Mouse (Mus musculus) layer of hippocampus, adult 18-20 months (tissue): ENCODE data around the gene Gm10295. TPM values are rescaled to one million over a fixed set of nuclear protein-coding genes. Genes with fewer than 3 reads are reported as not detected.

Source experiments
- DNase-seq, 2 experiments: peaks; one replicate each; pipeline ENCODE4 v3.0.0; 2022; ENCODE audit warnings: low spot score in 2 of 2
- long read RNA-seq: library from polyadenylated mRNA; stranded (forward); transcript quantifications from one replicate; pipeline ENCODE4 v2.0.0, GENCODE M21; 2021
- total RNA-seq, 2 experiments: library from RNA; stranded (reverse); gene quantifications; 2 replicates each; pipeline ENCODE4 v1.2.3; 2021

The Gm10295 gene
- not detected for total RNA-seq
- long read RNA-seq = 0 reads

GRCm38 (mm10) chr7:71351364-71351763, at the start of gene Gm10295:
Gm10295 (minus strand) TSS chr7:71351485.
- DNase-seq = no peak

- DNase-seq = no peak
These were observed 49.7 kb upstream of the Gm10295 start for GRCm38 (mm10) chr7:71401032-71401431.

- no peak for DNase-seq
These were observed 48.8 kb upstream of the Gm10295 start for GRCm38 (mm10) chr7:71399891-71400632.

GRCm38 (mm10) chr7:71398959-71399756, 47.9 kb upstream of the Gm10295 start:
- no peak for DNase-seq

- no peak for DNase-seq
These were observed 47.1 kb upstream of the Gm10295 start for GRCm38 (mm10) chr7:71398389-71398788.

- DNase-seq = no peak
These were observed 41.6 kb upstream of the Gm10295 start for GRCm38 (mm10) chr7:71392795-71393341.

DNA sequence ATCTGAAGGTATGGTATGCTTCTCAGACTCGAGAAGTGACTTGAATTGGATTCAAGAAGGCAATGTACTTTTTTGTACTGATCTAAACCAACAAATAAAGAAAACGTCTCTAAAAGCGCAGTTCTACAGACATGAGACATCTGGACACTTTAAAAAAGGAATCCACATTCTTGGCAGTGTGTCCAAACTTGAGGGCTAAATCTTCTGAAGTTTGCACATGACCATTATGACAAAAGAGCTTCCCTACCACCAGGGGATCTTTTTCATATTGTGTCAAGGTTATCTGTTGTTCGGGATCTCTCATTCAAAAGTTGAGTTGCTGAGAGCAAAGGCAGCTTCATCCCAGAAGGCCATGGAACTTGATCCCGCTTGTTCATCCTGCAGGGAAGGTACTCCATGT, 40.0 kb upstream of the Gm10295 start:
- DNase-seq = no peak

DNA sequence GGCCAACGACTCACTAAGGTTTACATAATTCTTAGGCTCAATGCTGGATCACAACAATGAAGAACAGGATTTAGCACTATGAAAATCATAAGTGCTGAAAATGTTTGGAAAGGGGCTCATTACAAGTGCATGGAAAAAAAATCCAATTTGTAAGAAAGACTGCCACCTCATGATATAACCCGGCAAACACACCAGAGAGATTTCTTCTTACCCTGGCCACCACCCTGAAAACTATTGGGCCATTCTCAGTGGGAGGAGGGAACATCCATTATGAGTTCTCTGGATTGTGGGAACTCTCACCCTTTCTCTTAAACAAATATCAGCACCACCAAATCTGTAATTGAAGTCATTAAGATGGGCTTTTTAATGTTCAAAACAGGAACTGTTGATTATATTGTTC, 39.0 kb upstream of the Gm10295 start:
- no peak for DNase-seq

DNA sequence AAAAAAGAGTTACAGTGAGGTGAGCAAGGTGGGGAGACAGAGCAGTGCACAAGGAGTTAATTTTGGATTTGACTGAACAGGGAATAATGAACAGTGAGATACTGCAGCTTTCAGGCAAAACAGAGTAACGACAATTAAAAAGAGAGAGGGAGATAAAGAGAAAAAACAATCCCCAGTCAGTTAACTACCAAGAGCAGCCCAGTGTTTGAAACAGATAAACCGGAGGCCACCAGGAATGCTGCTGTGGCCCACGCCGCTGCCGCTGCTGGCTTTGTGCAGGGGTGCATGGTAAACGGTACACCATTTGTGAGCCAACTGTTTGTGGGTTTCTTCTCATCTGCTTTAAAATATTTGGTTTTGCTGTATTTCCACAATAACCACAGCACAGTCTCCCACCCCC, 34.8 kb upstream of the Gm10295 start:
- DNase-seq = no peak

DNA sequence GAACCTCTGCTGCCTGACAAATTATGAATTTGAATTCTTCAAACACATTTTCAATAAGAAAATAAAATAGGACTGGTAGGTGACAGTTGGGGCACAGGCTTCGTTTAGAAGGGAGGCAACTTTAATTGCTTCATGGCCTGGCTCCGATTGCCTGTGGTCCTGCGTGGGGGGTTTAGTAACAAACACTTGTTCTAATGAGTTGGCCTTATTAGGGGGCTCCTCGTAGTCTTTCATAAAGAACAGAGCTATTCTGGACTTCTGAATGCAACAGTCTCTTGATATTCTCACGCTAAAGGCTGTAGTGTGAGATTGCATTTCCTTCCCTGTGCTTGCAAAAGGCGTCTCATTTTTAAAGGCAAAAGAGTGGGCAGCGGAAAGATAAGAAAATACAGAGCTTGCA, 33.6 kb upstream of the Gm10295 start:
- DNase-seq = no peak

DNA sequence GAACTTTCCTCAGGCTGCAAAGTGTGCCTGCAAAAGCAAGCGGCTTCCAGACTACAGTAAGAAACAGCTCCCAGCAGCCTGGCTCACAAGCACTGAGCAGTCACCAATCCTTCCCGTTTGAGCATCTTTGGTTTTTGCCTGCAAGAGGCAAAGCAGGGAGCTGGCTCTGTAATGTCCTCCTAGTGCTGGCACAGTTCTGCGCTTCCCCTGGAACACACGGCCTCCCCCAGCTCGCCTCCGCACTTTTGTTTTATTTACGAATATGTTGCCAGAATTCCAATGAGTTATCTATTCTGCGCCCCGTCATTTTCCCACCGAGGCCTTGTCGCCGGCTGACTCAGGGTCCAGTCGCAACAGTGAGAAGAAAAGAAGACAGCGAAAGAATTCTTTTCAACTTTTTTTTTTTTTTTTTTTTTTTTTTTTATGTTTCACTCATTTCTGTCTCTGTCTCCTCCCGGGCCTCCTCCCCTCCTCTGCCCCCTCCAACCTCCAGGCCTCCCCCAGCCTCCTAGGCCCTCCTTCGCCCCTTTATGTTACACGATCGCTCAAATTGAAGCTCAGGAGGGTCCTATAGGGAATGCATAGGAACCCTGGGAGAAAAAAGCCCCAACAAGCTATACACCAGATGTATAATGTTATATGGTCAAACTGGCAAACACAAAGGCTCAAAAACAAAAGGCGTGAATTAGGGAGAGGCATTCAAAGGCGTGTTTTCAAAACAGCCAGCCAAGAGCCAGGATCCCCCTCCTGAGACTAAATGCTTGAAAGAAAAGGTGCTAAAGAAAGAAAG, 32.3 kb upstream of the Gm10295 start:
- DNase-seq = peak; percentile 50 to 58

- no peak for DNase-seq
These were observed 28.8 kb upstream of the Gm10295 start for GRCm38 (mm10) chr7:71379826-71380825.

DNA sequence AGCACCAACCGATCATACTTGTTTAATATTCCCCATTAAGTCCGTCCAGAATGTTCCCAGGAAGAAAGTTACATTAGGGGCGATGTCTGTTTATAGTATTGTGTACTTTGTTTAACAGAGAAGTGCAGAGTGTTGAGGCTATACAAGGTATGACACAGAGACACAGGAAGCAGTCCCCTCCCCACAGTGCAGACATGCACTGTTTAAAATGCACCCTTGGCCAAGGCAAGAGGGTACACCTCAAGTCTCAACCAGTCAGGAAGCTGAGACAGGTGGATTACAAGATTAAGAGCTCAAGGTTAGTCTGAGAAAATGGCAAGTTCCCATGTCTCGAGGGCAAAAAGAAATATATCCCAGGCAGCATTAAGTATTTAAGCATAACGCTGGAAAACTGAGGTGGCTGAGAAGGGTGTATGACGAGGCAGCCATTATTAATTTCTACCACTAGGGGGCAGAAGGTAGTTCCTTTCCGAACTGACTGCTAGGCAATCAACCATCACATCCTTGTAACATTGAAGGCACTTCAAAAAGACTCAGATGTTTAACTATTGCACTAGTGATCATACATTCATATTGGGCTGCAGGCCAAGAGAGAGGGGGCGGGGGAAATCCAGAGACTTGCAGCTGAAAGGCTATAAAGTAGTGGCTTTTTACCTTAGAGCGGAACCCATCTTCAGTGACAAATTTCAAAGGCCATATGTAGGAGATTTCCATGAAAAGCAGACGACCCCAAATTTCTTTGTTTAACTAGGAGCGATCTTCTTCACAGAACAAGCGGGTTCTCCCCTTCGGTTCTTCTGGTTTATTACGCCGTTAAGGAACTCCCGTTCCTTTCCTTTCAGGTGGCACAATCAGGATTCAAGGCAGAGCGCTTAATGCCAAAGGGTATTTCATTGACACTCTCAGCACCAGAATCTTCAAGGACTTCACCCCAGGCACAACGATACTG, 27.8 kb upstream of the Gm10295 start:
- DNase-seq = peak; percentile 11 to 55

DNA sequence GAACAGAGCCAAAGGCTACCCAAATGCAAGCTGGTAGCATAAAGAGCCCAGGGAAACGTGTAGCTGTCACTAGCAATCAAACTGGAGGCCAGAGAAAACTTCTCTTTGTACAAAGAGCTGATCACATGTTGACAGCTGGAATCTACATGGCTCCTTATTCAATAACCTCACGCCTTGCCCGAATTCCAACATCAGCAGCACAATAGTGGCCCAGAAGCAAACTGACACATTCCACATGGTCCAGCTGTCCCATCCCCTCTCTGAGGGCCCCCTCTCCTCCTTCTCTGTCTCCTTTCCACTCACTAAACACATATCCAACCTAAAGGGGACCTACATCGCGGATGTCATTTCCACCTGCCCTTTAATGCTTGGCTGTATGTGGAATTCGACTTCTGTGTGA, 26.7 kb upstream of the Gm10295 start:
- no peak for DNase-seq

DNA sequence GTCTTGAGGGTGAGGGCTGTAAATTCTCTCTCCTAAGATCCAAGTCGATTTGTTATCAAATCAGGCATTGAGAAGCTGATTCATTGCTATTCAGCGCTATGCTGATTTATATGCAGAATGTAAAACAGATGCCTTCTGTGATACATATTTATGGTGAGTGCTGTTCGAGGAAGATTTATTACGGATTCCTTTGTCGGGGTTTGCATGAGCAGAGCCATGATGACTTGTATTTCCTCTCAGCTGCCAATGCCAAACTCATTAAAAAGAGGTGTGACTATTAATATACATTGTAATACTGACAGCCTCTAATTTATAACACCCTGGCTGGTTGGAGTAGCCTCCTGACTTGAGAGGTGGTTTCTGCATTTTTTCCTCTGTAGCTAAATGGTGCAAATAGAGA, 22.8 kb upstream of the Gm10295 start:
- peak in 1 of 2 experiments; percentile 21 for DNase-seq

- DNase-seq = no peak
These were observed 20.6 kb upstream of the Gm10295 start for GRCm38 (mm10) chr7:71371916-71372315.

- DNase-seq = no peak
These were observed 19.5 kb upstream of the Gm10295 start for GRCm38 (mm10) chr7:71370746-71371145.

GRCm38 (mm10) chr7:71370128-71370527, 18.8 kb upstream of the Gm10295 start:
- DNase-seq = no peak

- DNase-seq = no peak
These were observed 17.4 kb upstream of the Gm10295 start for GRCm38 (mm10) chr7:71368543-71369181.
